Mouse (Mus musculus) Muller cell, postnatal 12 days (primary cell): ENCODE data around the gene Plin2.
A peak's percentile ranks its signal among the peaks of the same experiment; 100 is the strongest.

Experiments used
- DNase-seq: peaks from one replicate; pipeline ENCODE4 v3.0.0-alpha.2; 2015; ENCODE audit errors: inconsistent ontology term

Gene Plin2

DNA sequence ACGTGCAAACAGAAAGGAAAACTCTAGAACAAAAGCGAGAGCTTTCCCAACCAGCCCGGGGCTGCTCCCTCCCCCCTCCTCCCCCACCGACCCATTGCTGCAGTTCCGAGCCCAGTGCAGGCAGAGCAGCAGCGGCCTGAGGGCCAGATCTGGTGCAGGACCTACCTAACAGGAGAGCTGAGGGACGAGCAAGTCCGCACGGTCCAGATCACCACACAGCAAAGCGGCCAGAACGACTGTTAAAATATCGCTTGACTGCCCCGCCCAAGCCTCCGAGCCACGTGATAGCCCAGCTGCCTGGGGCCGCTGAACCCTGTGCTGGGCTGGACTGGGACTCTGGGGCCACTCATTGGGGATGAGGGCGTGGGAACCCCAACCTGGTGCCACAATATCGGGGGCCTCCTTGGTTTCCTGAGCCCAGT is at the start of gene Plin2:
Gene Plin2 (minus strand): TSS at position 281 of the 422 bp plus-strand sequence.
- DNase-seq, result peak; percentile 70

DNA sequence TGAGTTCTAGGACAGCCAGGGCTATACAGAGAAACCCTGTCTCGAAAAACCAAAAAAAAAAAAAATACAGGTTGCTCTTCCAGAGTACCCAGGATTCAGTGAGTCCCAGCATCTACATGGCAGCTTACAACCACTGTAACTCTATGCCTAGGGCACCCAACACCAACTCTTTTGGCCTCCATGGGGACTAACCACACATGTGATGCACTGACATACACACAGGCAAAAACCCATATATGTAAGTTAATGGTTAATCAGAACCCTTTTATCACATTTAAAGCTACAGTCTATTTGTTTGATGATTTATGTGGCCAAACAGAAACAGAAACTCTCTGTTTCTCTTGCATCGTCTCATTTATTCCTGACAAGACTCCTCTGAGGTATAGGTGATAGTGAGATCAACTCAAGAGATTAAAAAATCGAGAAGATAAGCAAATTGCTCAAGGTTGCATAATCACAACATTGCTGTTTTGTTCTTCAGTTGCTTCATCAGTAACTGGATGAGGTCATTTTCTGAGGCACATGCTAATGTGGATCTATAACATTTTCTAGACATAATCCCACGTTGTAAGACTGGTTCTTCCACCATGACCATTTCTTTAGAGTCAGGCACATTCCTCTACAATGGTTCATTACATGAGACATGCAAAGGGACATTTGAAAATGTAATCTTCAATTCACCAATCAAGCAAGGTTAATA is 49.2 kb upstream of the Plin2 start:
- no peak for DNase-seq

DNA sequence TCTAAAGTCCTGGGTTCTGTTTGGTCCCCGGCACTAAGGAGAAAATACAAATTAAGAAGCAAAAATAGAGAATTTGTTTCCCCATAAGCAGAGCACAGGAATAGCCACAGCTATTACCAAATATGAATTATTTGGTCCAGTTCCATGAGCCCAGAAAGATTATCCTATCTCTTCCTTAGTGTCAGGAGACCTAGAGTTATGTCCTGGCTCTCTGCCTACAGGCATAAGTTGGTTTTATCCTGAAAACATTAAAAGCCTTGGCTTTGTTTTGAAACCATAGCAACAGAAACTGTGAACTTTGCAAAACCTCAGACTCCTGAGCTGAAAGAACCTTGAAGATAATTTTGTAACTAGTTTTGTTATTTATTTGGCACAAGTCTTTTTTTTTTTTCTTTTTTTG is 47.3 kb upstream of the Plin2 start:
- DNase-seq, result peak; percentile 26

DNA sequence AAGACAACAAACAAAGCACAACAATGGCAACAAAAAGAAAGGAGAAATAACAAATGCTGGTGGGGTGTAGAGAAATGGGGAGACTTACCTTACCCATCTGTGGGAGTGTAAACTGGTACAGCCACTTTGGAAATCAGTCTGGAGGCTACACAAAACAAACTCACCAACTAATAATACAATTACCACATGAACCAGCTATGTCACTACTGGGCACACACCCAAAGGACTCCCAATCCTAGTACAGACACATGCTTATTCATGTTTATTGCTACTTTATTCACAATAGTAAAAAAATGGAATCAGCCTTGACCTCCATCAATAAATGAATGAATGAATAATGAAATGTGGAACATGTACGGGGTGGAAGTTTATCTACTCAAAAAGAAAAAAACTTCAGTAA is 45.5 kb upstream of the Plin2 start:
- DNase-seq, result no peak

DNA sequence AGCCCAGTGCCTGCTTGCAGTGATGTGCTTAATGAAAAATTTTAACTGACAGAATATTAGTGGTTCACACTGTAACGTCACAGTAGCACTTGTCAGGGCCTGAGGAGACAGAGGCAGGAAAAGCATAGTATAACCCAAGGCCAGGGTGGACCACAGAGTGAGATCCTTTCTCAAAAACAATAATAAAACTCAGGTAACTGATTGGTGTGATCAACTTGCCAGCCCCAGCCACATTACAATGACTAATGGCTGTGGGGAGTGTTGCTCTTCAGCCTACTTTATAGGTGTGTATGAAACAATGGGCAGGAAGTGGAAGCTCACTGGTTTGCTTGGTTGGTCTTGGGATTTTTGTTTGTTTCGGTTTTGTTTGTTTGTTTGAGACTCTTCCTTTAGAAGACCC is 43.7 kb upstream of the Plin2 start:
- no peak for DNase-seq

DNA sequence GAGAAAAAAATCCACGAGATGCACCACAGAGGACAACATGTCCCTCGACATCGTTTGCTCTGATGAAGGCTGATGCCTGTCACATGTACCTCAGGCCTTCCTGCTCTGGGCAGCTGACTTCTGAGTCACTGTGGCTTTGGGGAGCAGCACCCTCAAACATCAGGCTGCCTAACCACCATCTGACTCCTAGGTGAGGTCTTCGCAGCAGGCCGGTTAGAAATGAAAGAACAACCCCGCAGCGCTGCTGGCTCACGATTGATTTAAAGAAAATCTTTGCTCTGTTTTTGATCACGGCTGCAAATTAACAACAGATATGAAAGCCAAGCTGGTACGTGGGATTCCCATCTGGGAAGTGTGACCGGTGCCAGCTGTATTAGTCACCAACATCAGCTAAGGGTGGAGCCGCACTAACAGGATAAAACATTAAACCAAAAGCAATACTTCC is 42.9 kb upstream of the Plin2 start:
- no peak for DNase-seq

DNA sequence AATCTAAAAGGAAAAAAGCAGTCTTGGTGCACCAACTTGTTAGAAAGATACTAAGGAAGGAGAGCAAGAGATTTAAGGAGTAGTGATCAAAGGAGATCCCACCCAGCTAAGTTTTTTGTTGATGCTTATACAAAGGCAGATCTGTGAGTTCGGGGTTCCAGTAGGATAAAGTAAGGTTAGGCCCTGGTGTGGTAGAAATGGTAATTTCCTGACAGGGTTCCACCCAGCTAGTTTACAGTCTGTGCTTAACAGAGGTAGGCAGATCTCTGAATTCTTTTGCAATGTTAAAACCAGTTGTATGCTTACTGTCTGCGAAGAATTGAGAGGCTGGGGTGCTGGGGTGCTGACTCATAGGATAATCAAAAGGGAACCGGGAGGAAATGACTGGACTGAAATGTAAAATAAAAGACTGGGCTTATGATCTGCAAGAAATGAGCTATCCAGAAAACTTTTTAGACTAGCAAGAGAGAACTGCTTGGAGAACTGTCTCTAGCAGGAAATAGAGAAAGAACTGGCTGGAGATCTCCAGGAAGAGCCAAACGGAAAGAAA is 40.9 kb upstream of the Plin2 start:
- peak; percentile 20 for DNase-seq

DNA sequence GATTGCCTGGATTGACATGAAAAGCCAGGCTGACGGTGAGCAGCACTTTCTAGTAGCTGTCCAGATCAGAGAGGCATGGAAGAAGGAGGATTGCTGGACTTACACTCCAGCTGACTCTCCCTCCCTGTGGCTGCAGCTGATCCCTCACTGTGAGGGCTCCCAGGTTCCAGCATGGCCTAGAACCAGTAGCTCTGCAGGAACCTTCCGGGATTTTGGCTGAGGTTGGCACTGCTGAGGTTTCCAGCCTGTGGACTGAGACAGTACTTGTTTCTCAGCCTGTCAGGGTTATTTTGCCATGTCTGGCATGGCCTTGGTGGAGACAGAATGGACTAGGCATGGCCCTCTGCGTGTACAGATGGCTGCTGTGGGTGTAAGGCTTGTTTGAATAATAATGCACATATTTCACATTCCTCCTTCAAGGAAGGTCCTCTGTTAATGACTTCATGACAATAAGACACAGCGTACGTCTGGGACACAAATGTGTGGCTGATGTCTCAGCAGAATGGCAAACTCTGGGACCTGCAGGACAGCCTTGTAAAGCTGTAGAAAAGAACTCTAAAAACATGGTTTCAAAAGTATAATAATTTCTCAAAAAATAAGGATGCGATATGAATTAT is 40.3 kb upstream of the Plin2 start:
- no peak for DNase-seq

DNA sequence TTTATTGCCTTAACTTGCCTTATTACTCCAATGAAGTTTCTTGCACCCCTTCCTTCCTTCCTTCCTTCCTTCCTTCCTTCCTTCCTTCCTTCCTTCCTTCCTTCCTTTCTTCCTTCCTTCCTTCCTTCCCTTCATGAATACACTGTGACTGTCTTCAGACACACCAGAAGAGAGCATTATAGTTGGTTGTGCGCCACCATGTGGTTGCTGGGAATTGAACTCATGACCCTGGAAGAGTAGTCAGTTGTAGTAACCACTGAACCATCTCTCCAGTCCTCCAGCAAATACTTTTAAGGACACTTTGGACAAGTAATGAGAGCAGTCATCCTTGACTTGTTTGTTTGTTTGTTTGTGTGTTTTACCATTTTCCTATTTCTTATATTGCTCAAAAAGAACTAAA is 38.9 kb upstream of the Plin2 start:
- no peak for DNase-seq

DNA sequence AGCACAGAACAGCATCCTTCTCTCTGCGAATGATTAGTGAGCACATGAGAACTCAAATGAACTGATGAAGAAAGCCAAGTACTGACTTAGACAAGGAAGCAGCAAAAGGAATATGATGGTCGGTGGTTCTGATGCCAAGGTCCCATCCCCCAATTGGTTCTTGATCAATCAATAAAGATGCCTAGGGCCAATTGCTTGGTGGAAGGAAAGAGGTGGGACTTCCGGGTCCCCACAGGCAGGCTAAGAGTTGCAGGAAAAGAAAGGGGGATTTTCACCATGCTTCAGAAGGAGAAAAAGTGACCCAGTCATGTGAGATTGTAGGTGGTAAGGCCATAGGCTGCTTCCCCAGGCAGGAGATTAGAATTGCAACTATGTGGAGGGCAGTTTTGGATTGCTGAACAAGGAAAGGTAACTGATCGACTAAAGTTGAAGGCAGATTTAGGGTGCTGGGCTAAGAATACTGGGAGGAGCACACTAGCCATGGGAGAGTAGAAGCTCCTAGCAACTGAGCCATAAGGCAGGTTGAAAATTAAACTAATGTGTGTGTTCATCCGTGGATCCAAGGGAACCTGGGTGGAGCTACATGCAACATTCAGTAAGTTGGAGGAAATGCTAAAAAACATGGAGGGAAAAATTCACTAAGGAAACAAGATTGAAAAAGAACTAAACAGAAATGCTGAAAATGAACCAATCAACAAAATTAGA is 29.5 kb upstream of the Plin2 start:
- no peak for DNase-seq

DNA sequence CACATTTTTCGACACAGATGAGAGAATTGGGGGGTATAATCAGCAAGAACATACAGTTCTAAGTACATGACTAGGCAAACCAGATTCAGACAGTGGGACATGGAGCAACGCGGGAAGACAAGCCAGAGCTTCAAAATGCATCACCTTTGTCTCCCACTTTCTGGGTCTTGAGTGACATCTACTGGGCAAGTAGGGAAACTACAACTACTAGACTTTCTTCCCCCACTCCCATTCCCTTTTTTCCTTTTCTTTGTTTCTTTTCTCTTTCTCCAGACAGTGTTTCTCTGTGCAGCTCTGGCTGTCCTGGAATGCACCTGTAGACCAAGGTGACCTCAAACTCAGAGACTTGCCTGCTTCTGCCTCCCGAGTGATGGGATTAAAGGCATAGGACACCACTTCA is 27.0 kb upstream of the Plin2 start:
- peak; percentile 27 for DNase-seq

DNA sequence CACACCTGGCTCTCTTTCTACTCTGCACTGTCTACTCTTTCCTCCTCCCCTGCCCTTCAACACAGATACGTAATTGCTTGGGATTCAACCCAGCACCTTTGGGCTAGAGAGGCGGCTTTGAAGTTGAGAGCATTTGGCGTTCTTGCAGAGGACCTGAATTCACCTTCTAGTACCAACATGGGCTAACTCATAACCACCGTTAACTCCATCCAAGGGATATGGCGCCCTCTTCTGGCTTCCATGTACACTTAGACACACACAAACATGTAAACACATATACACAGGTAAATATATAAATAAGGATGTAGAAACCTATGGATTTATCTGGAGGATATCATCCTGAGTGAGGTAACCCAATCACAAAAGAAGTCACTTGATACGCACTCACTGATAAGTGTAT is 25.2 kb upstream of the Plin2 start:
- no peak for DNase-seq

DNA sequence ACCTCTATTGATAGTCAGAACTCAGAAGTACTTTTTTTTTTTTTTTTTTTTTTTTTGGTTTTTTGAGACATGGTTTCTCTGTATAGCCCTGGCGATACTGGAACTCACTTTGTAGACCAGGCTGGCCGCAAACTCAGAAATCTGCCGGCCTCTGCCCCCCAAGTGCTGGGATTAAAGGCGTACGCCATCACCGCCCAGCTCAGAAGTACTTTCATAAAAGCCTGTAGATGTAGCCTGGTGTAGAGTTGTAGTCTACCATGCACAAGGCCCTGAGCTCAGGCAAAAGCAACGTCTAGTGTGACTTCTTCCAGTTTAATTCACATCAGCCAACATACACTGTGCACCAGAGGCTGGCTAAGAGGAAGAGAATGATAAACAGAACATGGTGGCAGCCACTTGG is 23.1 kb upstream of the Plin2 start:
- DNase-seq, result no peak

DNA sequence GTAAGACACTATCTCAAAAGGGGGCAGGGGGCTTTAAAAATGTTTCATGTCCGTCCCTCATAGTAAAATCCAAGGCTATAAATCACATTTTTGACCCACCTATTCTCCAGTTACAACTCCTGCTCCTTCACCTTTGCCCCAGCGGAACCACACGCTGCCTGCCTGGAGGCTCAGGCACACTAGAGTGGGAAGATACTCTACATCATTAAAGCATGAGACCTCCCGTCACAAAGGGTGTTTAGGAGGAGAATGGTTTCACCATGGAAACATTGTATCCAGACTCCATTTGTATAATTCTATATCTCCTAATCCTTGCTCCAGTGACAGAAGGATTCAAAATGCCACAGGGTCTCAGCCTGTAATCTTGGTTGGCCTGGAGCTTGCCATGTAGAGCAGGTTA is 21.4 kb upstream of the Plin2 start:
- no peak for DNase-seq

DNA sequence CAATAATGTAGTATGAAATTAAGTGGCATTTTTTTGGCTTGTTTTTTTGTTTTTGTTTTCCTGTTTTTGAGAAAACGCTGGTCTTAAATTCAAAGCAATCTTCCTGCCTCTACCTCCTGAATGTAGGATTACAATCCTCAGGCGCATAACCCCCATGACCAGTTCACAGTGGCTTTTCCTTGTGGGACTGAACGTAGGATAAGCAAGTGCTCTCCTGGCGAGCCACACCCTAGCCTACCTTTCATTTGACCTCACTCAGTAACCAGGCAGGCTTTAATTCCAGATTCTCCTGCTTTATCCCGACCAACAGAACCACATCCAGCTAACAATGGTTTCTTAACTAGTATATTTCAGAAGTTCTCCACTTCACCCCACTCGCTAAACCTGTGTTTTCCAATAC is 20.9 kb upstream of the Plin2 start:
- DNase-seq, result no peak

DNA sequence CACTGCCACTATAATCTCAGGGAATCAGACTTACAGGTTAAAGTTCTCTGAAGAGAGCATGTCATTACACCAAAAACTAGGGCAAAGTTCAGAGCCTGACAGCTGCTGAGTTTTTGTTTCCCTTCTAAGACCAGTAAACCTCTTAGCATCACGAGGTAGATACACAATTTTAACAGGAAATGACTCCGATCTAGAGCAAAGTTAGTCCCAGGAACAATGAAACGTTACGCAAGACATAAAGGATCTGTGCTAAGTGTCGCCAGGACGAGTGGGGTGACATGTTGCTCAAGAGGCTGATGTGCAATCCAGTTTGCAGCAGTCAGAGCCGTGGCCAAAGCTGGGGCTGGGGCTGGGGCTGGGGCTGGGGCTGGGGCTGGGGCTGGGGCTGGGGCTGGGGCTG is 20.3 kb upstream of the Plin2 start:
- DNase-seq, result no peak

DNA sequence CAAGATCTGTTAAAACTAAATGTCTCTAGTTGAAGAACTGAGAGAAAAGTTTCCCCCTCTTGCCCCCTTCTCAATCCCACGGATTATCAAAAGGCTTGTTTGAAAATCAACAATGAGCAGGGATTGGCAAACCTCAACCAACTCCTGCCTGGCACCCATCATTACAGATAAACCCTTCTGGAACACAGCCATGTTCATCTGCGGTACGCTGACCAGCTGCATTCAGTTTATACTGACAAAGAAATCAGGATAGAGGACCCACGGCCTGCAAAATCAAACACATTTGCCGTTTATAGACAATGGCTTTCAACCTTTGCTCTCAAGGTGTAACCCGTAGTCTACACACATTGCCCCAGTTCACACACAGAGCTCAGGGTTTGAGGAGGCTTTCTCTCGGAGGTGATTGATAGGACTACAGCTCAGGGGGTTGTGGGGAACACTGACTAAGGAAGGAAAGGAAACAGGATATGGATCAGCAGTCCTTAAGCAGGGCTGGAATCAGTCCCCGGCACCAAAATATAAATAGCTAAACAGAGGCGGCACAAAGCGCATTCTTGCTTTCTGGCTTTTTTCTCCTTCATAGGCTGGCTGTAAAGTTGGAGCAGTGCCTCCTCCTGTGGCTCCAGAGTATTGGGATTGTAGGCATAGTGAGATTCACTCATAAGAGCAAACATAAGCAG is 19.3 kb upstream of the Plin2 start:
- DNase-seq, result no peak

DNA sequence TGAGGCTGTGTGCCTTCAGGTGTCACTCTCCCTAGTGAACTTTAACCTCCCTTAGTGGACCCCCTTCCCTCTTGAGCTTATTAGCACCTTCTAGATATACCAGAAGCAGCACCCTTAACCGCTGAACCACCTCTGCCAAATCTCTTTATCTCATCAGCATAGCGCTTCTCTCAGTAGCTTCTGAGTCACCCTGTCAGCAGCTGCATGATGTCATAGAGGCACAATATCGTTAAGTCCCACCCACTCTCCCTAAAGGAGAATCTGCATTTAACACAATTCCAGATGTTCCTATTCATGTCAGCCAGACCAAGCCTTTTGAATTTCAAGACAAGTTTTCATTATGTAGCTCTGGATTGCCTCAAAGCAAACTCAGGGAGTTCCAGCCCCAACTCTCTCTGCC is 16.7 kb upstream of the Plin2 start:
- no peak for DNase-seq

DNA sequence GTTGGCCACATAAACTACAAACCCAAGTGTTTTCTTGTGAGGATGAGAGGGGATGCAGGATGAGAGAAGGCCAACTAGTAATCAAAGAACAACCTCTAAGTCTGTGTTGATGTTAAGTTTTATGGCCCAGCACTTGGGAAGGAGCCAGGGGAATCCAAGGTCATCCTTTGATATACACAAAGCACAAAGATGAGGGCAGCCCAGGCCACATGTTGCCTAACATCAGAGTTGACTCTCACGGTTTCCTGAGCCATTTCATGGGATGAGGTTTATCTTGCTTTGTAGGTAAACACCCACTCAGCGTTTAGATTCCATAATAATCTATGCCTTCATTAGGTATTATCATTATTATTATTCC is 16.1 kb upstream of the Plin2 start:
- DNase-seq, result no peak

DNA sequence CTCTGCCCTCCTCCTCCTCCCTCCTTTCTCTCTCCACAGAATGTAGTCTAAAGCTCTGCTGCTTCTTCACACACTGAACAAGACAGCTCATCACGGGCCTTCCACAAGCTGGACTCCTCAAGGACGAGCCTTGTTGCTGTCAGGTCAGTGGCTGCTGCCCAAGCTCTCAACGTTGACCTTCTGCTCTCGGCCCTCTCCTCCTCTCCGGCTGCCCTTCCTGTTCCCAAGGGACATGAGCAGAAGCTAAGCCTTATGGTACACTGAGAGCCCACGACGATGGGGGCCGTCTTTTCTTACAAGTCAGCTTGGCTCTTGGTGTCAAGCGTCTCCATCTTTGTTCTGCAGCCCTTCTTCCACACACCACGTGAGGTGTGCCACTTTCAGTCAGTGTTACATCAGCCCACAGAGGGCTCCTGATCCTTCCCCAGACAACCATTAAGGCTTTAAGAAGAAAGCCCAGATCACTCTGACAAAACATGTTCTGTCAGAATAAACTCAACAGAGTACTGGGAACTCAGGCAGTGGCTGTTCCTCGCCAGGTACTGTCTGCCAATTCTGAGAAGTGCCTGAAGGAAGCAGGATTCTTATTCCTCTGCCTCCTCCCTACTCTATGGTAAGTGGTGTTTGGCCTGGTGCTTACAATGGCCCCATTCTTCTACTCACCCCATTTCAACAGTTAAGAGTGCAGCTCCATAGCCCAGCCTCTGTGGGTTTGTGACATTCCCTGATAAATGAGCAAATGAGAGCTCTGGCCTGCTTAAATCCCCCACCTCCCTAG is 15.6 kb upstream of the Plin2 start:
- DNase-seq, result no peak

DNA sequence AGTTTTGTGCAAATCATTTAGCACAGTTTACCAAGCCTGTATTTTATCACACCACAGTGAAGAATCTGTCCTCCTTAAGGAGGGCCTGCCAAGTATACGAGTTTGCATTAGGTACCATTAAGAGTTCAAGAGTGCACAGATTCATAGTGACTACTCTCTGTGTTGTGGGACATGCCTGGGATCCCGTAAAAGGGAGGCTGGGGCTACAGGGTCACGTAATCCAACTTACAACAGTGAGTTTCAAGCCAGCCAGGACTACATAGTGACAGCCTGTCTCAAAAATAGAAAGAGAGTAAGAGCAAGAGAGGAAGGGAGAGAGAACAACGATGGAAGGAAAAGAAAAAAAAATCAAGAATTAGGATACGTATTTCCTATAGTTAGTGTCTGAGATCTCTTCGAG is 14.9 kb upstream of the Plin2 start:
- no peak for DNase-seq

DNA sequence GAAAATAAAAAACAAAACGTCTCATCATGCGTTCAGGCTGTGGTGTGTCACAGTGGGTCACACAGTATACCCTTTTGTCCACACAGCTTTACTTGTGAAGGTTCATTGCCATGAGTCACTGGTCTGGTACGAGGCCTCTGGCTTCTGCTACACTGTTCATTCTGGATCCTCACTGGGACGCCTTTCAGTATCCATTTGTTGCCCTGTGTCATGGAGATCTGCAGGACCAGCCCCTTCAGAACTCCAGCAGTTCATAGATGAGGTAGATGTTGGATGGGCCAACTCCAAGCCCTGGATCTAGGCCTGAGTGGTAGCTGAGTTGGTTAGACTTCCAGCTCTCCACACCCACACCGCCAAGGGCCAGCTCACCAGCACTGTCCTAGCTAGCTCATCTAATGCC is 13.9 kb upstream of the Plin2 start:
- peak; percentile 79 for DNase-seq
